Mouse (Mus musculus) MEL (cell line): Measurements from ENCODE around the gene Gng7. TPM values are rescaled to one million over a fixed set of nuclear protein-coding genes. Genes with fewer than 3 reads are reported as not detected.
A peak's percentile ranks its signal among the peaks of the same experiment; 100 is the strongest.

Experiments used
- DNase-seq: peaks from one replicate; pipeline ENCODE4 v3.0.0; 2011; ENCODE audit warnings: low read depth, low spot score
- H3K27ac ChIP-seq: 2 replicates; pipeline ENCODE4 v1.5.1; 2012; ENCODE audit warnings: low read depth, mild to moderate bottlenecking, control low read depth, low read length, moderate library complexity; ENCODE audit not compliant: control insufficient read depth
- H3K27me3 ChIP-seq, 2 experiments: fragments of 150-350 bp in 1 of 2; sonication (generic) in 1 of 2; 2 replicates each; pipeline ENCODE4 v1.6.1; 2012; ENCODE audit warnings: low read length in 2 of 2, mild to moderate bottlenecking in 2 of 2, improper control_type of control experiment in 1 of 2, moderate library complexity in 1 of 2; ENCODE audit not compliant: insufficient read depth in 2 of 2, control insufficient read depth in 1 of 2
- H3K36me3 ChIP-seq, 2 experiments: 2 replicates each; pipeline ENCODE4 v1.6.1; 2012 to 2014; ENCODE audit warnings: low read length in 2 of 2, improper control_type of control experiment in 1 of 2, inconsistent platforms in 1 of 2, mild to moderate bottlenecking in 1 of 2; ENCODE audit not compliant: insufficient read depth in 2 of 2, control insufficient read depth in 1 of 2
- H3K4me1 ChIP-seq, 2 experiments: fragments of 150-350 bp in 1 of 2; sonication (generic) in 1 of 2; 2 replicates each; pipeline ENCODE4 v1.6.1; 2012; ENCODE audit warnings: low read length in 2 of 2, improper control_type of control experiment in 1 of 2, mild to moderate bottlenecking in 1 of 2; ENCODE audit not compliant: insufficient read depth in 2 of 2, control insufficient read depth in 1 of 2
- H3K4me3 ChIP-seq, 2 experiments: fragments of 150-350 bp in 1 of 2; sonication (generic) in 1 of 2; 2 replicates each; pipeline ENCODE4 v1.5.1; 2012; ENCODE audit warnings: low read depth in 2 of 2, low read length in 2 of 2, mild to moderate bottlenecking in 2 of 2, moderate library complexity in 2 of 2, control low read depth in 1 of 2, improper control_type of control experiment in 1 of 2; ENCODE audit not compliant: control insufficient read depth in 1 of 2, insufficient read depth in 1 of 2
- H3K79me2 ChIP-seq: 2 replicates; pipeline ENCODE4 v1.6.1; 2012; ENCODE audit warnings: mild to moderate bottlenecking, low read length, moderate library complexity; ENCODE audit not compliant: control insufficient read depth, poor library complexity, insufficient read depth
- H3K9ac ChIP-seq: 2 replicates; pipeline ENCODE4 v1.6.1; 2012; ENCODE audit warnings: low read depth, mild to moderate bottlenecking, control low read depth, low read length, moderate library complexity; ENCODE audit not compliant: control insufficient read depth, poor library complexity, severe bottlenecking
- H3K9me3 ChIP-seq: fragments of 150-350 bp; sonication (generic); replicated peaks from 2 replicates; pipeline ENCODE4 v1.6.1; 2012; ENCODE audit warnings: mild to moderate bottlenecking, low read length, improper control_type of control experiment, moderate library complexity; ENCODE audit not compliant: insufficient read depth
- BHLHE40 ChIP-seq: IDR thresholded peaks from 2 replicates; pipeline ENCODE4 v1.6.1; 2012; ENCODE audit warnings: low read depth, mild to moderate bottlenecking, inconsistent platforms, low read length, improper control_type of control experiment, borderline replicate concordance
- CHD1 ChIP-seq: IDR thresholded peaks from 2 replicates; pipeline ENCODE4 v1.6.1; 2012; ENCODE audit warnings: low read depth, mild to moderate bottlenecking, inconsistent platforms, low read length, improper control_type of control experiment
- CHD2 ChIP-seq: IDR thresholded peaks from 2 replicates; pipeline ENCODE4 v1.6.1; 2011; ENCODE audit warnings: low read length, improper control_type of control experiment
- CTCF ChIP-seq, 3 experiments: IDR thresholded peaks in 2 of 3; conservative IDR thresholded peaks in 1 of 3; 2 replicates each; pipeline ENCODE4 v1.5.1; 2011 to 2012; ENCODE audit warnings: low read length in 3 of 3, low read depth in 2 of 3, mild to moderate bottlenecking in 2 of 3, improper control_type of control experiment in 1 of 3, inconsistent platforms in 1 of 3, mixed read lengths in 1 of 3, moderate library complexity in 1 of 3; ENCODE audit not compliant: control insufficient read depth in 1 of 3, insufficient read depth in 1 of 3, poor library complexity in 1 of 3, severe bottlenecking in 1 of 3
- E2F4 ChIP-seq: IDR thresholded peaks from 2 replicates; pipeline ENCODE4 v1.6.1; 2011; ENCODE audit warnings: low read depth, low read length, improper control_type of control experiment, borderline replicate concordance
- ELF1 ChIP-seq: IDR thresholded peaks from 2 replicates; pipeline ENCODE4 v1.6.1; 2014; ENCODE audit warnings: low read depth, mild to moderate bottlenecking, inconsistent platforms, low read length, improper control_type of control experiment, moderate library complexity
- EP300 ChIP-seq, 2 experiments: IDR thresholded peaks; 2 replicates each; pipeline ENCODE4 v1.6.1; 2011; ENCODE audit warnings: improper control_type of control experiment in 2 of 2, low read length in 2 of 2, low read depth in 1 of 2, mild to moderate bottlenecking in 1 of 2
- ETS1 ChIP-seq: IDR thresholded peaks from 2 replicates; pipeline ENCODE4 v1.6.1; 2012; ENCODE audit warnings: low read depth, mild to moderate bottlenecking, inconsistent platforms, low read length, improper control_type of control experiment, moderate library complexity
- GABPA ChIP-seq: IDR thresholded peaks from 2 replicates; pipeline ENCODE4 v1.6.1; 2012; ENCODE audit warnings: low read depth, mild to moderate bottlenecking, inconsistent platforms, low read length, improper control_type of control experiment, moderate library complexity
- GATA1 ChIP-seq: IDR thresholded peaks from 2 replicates; pipeline ENCODE4 v1.6.1; 2011; ENCODE audit warnings: low read depth, low read length, improper control_type of control experiment
- HCFC1 ChIP-seq: IDR thresholded peaks from 2 replicates; pipeline ENCODE4 v1.6.1; 2012; ENCODE audit warnings: low read depth, mild to moderate bottlenecking, inconsistent platforms, low read length, improper control_type of control experiment, moderate library complexity
- JUND ChIP-seq: IDR thresholded peaks from 2 replicates; pipeline ENCODE4 v1.6.1; 2011; ENCODE audit warnings: low read depth, mild to moderate bottlenecking, improper control_type of control experiment, low read length
- MAX ChIP-seq: IDR thresholded peaks from 2 replicates; pipeline ENCODE4 v1.6.1; 2011; ENCODE audit warnings: low read length, improper control_type of control experiment
- MAZ ChIP-seq: IDR thresholded peaks from 2 replicates; pipeline ENCODE4 v1.6.1; 2012; ENCODE audit warnings: low read depth, mild to moderate bottlenecking, inconsistent platforms, low read length, improper control_type of control experiment
- MEF2A ChIP-seq: IDR thresholded peaks from 2 replicates; pipeline ENCODE4 v1.6.1; 2014; ENCODE audit warnings: low read depth, mild to moderate bottlenecking, inconsistent platforms, low read length, improper control_type of control experiment; ENCODE audit not compliant: poor library complexity, insufficient replicate concordance, severe bottlenecking; ENCODE audit errors: extremely low read depth
- MXI1 ChIP-seq: IDR thresholded peaks from 2 replicates; pipeline ENCODE4 v1.6.1; 2011; ENCODE audit warnings: mild to moderate bottlenecking, low read depth, low read length, improper control_type of control experiment
- MYB ChIP-seq: IDR thresholded peaks from 2 replicates; pipeline ENCODE4 v1.6.1; 2011; ENCODE audit warnings: mild to moderate bottlenecking, low read depth, low read length, improper control_type of control experiment
- MYC ChIP-seq: IDR thresholded peaks from 2 replicates; pipeline ENCODE4 v1.6.1; 2011; ENCODE audit warnings: low read depth, mild to moderate bottlenecking, low read length, improper control_type of control experiment, moderate library complexity
- NELFE ChIP-seq: IDR thresholded peaks from 2 replicates; pipeline ENCODE4 v1.6.1; 2011; ENCODE audit warnings: low read depth, low read length, improper control_type of control experiment
- NRF1 ChIP-seq: IDR thresholded peaks from 2 replicates; pipeline ENCODE4 v1.6.1; 2014; ENCODE audit warnings: low read depth, mild to moderate bottlenecking, inconsistent platforms, low read length, improper control_type of control experiment, moderate library complexity; ENCODE audit not compliant: poor library complexity, insufficient read depth, severe bottlenecking
- POLR2A ChIP-seq, 2 experiments: IDR thresholded peaks; 2 replicates each; pipeline ENCODE4 v1.6.1; 2011 to 2012; ENCODE audit warnings: low read length in 2 of 2, mild to moderate bottlenecking in 2 of 2, control low read depth in 1 of 2, improper control_type of control experiment in 1 of 2, low read depth in 1 of 2, moderate library complexity in 1 of 2; ENCODE audit not compliant: control insufficient read depth in 1 of 2, insufficient read depth in 1 of 2, poor library complexity in 1 of 2
- POLR2AphosphoS2 ChIP-seq: IDR thresholded peaks from 2 replicates; pipeline ENCODE4 v1.6.1; 2011; ENCODE audit warnings: low read length, improper control_type of control experiment
- POLR2AphosphoS5 ChIP-seq: IDR thresholded peaks from 2 replicates; pipeline ENCODE4 v1.6.1; 2012; ENCODE audit warnings: low read depth, borderline replicate concordance, mild to moderate bottlenecking, inconsistent platforms, low read length, moderate library complexity, mixed read lengths
- RAD21 ChIP-seq: IDR thresholded peaks from 2 replicates; pipeline ENCODE4 v1.6.1; 2011; ENCODE audit warnings: mild to moderate bottlenecking, low read depth, low read length, improper control_type of control experiment
- RCOR1 ChIP-seq: IDR thresholded peaks from 2 replicates; pipeline ENCODE4 v1.6.1; 2012; ENCODE audit warnings: low read depth, mild to moderate bottlenecking, inconsistent platforms, low read length, improper control_type of control experiment
- SIN3A ChIP-seq: IDR thresholded peaks from 2 replicates; pipeline ENCODE4 v1.6.1; 2012; ENCODE audit warnings: low read length, improper control_type of control experiment, inconsistent platforms
- SMC3 ChIP-seq: IDR thresholded peaks from 2 replicates; pipeline ENCODE4 v1.6.1; 2011; ENCODE audit warnings: low read depth, low read length, improper control_type of control experiment
- TAL1 ChIP-seq: IDR thresholded peaks from 2 replicates; pipeline ENCODE4 v1.6.1; 2012; ENCODE audit warnings: mild to moderate bottlenecking, inconsistent platforms, low read length, moderate library complexity, mixed read lengths
- TBP ChIP-seq: IDR thresholded peaks from 2 replicates; pipeline ENCODE4 v1.8.0; 2011; ENCODE audit warnings: low read depth, low read length, improper control_type of control experiment
- TCF12 ChIP-seq: IDR thresholded peaks from 2 replicates; pipeline ENCODE4 v1.6.1; 2014; ENCODE audit warnings: low read depth, mild to moderate bottlenecking, inconsistent platforms, low read length, improper control_type of control experiment, moderate library complexity
- UBTF ChIP-seq: IDR thresholded peaks from 2 replicates; pipeline ENCODE4 v1.6.1; 2012; ENCODE audit warnings: low read depth, mild to moderate bottlenecking, inconsistent platforms, low read length, improper control_type of control experiment, moderate library complexity, borderline replicate concordance; ENCODE audit not compliant: insufficient read depth
- USF1 ChIP-seq: IDR thresholded peaks from 2 replicates; pipeline ENCODE4 v1.6.1; 2014; ENCODE audit warnings: low read depth, mild to moderate bottlenecking, inconsistent platforms, low read length, improper control_type of control experiment, moderate library complexity
- USF2 ChIP-seq, 2 experiments: IDR thresholded peaks; 2 replicates each; pipeline ENCODE4 v1.6.1; 2011 to 2012; ENCODE audit warnings: improper control_type of control experiment in 2 of 2, low read length in 2 of 2, borderline replicate concordance in 1 of 2, inconsistent platforms in 1 of 2, low read depth in 1 of 2, mild to moderate bottlenecking in 1 of 2; ENCODE audit not compliant: insufficient read depth in 1 of 2
- ZC3H11A ChIP-seq: IDR thresholded peaks from 2 replicates; pipeline ENCODE4 v1.6.1; 2012; ENCODE audit warnings: low read depth, mild to moderate bottlenecking, inconsistent platforms, low read length, improper control_type of control experiment
- ZKSCAN1 ChIP-seq: IDR thresholded peaks from 2 replicates; pipeline ENCODE4 v1.6.1; 2012; ENCODE audit warnings: low read depth, mild to moderate bottlenecking, inconsistent platforms, low read length, improper control_type of control experiment, moderate library complexity
- ZMIZ1 ChIP-seq: IDR thresholded peaks from 2 replicates; pipeline ENCODE4 v1.6.1; 2012; ENCODE audit warnings: low read depth, mild to moderate bottlenecking, inconsistent platforms, low read length, improper control_type of control experiment, moderate library complexity
- ZNF384 ChIP-seq: IDR thresholded peaks from 2 replicates; pipeline ENCODE4 v1.6.1; 2012; ENCODE audit warnings: low read depth, mild to moderate bottlenecking, inconsistent platforms, low read length, improper control_type of control experiment
- polyA plus RNA-seq, 2 experiments: library from polyadenylated mRNA; stranded (reverse) in 1 of 2; unstranded in 1 of 2; fragments of >175 nt in 1 of 2; fragments of >200 nt in 1 of 2; gene quantifications; 2 replicates each; pipeline versions ENCODE4 v1.2.1 to v1.2.4; 2012; ENCODE audit warnings: low replicate concordance in 2 of 2, low read depth in 1 of 2; ENCODE audit not compliant: insufficient read length in 2 of 2, insufficient read depth in 1 of 2, missing spikeins in 1 of 2
- total RNA-seq: library from RNA; depleted of rRNA; stranded (reverse); fragments of 300-350 nt; gene quantifications from 2 replicates; pipeline ENCODE4 v1.2.3, GENCODE M21; 2012

Gng7 gene
- total and polyA plus RNA-seq, 3 experiments, result 1.3 to 6.2 TPM; not detected in 1

DNA sequence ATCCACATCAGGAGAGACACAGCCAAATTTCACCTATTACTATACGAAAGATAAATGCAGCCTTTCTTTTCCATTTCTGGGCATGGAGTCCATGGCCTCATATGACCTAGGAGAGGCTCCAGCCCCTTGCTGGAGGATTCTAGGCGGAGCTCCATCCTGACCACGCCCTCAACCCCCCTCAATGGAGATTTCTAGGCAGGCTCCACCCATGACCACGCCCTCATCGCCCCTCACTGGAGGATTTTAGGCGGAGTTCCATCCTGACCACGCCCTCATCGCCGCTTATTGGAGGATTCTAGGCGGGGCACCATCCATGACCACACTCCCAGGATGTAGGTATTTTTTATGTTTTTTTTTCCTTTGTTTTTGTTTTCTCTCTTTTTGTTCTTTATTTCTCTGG lies 3.6 kb upstream of the Gng7 start:
- H3K79me2 ChIP-seq, result no peaks in the 10 kb centered on the region
- DNase-seq, result peak; percentile 94
- TF ChIP-seq SMC3 (no peak), ETS1 (no peak), GATA1 (no peak), POLR2AphosphoS2 (no peak), MAX (peak; percentile 45; the same call in 1 of the 2 replicates), MAZ (no peak; the same call in 1 of the 2 replicates), USF1 (peak; percentile 45), TAL1 (no peak), ZC3H11A (no peak), E2F4 (no peak), SIN3A (peak; percentile 55), TBP (no peak), POLR2A (IDR thresholded peaks at IDR 0.05; ENCODE audit: control insufficient read depth in 1 of 2, insufficient read depth in 1 of 2, low read depth in 1 of 2, low read length in 2 of 2, poor library complexity in 1 of 2) (no peak), ZMIZ1 (no peak), GABPA (no peak), ZNF384 (peak; percentile 54), EP300 (IDR thresholded peaks at IDR 0.05; ENCODE audit: low read depth in 1 of 2, low read length in 2 of 2) (no peak), ZKSCAN1 (peak; percentile 20; the same call in 1 of the 2 replicates), JUND (no peak), MEF2A (no peak), NRF1 (no peak), ELF1 (0 out of 2 replicates have a peak, but pooled peaks have one; percentile 7), NELFE (peak; percentile 40; the same call in 1 of the 2 replicates), RCOR1 (no peak), MXI1 (no peak; the same call in none of the 2 replicates), MYB (no peak), UBTF (no peak), USF2 (IDR thresholded peaks at IDR 0.05; ENCODE audit: borderline replicate concordance in 1 of 2, insufficient read depth in 1 of 2, low read depth in 1 of 2, low read length in 2 of 2) (no peak), CHD2 (no peak), CHD1 (no peak), POLR2AphosphoS5 (no peak), TCF12 (0 out of 2 replicates have a peak, but pooled peaks have one; percentile 17), CTCF (IDR thresholded peaks at IDR 0.05 in 2 of 3, conservative IDR thresholded peaks at IDR 0.05 in 1 of 3; ENCODE audit: control insufficient read depth in 1 of 3, insufficient read depth in 1 of 3, low read depth in 2 of 3, low read length in 3 of 3, poor library complexity in 1 of 3, severe bottlenecking in 1 of 3) (no peak), MYC (0 out of 2 replicates have a peak, but pooled peaks have one; percentile 13), RAD21 (no peak), HCFC1 (no peak; the same call in 1 of the 2 replicates), BHLHE40 (no peak)

More for the DNA sequence above, 3.6 kb upstream of the Gng7 start:
- peak overlapping the region in 1 of 2 experiments; percentile 34; a peak in 1 of 4 replicates for H3K4me3 ChIP-seq
- H3K9me3 ChIP-seq, result no peaks in the 10 kb centered on the region
- no peaks in the 10 kb centered on the region for H3K27me3 ChIP-seq
- H3K4me1 ChIP-seq, result peaks cover 2 to 19% of the 10 kb centered on the region in 2 experiments; a peak in 3 of 4 replicates
- H3K9ac ChIP-seq, result no peak overlapping the region
- H3K27ac ChIP-seq, result peak overlapping the region; percentile 11; the same call in 1 of the 2 replicates
- H3K36me3 ChIP-seq, result peaks cover 0 to 4% of the 10 kb centered on the region in 2 experiments; a peak in 2 of 4 replicates
